8 mouse cellular contexts compared by ENCODE assay signal in genomic region chr2:27678331-27678730, GRCm38 (mm10). TPM values are rescaled to one million over a fixed set of nuclear protein-coding genes. Genes with fewer than 3 reads are reported as not detected.
A peak's percentile ranks its signal among the peaks of the same experiment; 100 is the strongest.
DNase-seq lines count a peak whose midpoint lies in the region; ATAC-seq and TF ChIP-seq lines count a peak whose summit lies in the region.

No protein-coding gene starts in this region.

- H3K9me3 ChIP-seq in ES-Bruce4 (replicated peaks; ENCODE audit: control insufficient read depth, insufficient read depth, low read length, poor library complexity, severe bottlenecking), result no peaks in the 10 kb centered on the region
- no peaks in the 10 kb centered on the region for H3K9me3 ChIP-seq in heart, postnatal 0 days (replicated peaks; ENCODE audit: control insufficient read depth, low read length)
- no peaks in the 10 kb centered on the region for H3K9me3 ChIP-seq in liver, postnatal 0 days (ENCODE audit: low read length)

- no peaks in the 10 kb centered on the region for H3K4me1 ChIP-seq in ES-Bruce4 (ENCODE audit: control insufficient read depth, insufficient read depth, low read length)
- H3K4me1 ChIP-seq in heart, postnatal 0 days (ENCODE audit: control insufficient read depth, insufficient read depth), result peaks cover 62% of the 10 kb centered on the region
- peaks cover 48% of the 10 kb centered on the region for H3K4me1 ChIP-seq in liver, postnatal 0 days (ENCODE audit: insufficient read depth)

- WGBS in heart, postnatal 0 days, result 20% methylated on average over 4 of the region's 4 CpGs
- 45% methylated on average over 4 of the region's 4 CpGs for WGBS in liver, postnatal 0 days (ENCODE audit: insufficient replicate concordance)

- no peak for ATAC-seq in heart, postnatal 0 days (ENCODE audit: insufficient read depth, low read depth)
- ATAC-seq in liver, postnatal 0 days, result no peak

- peak; percentile 3 for DNase-seq in gastrocnemius, postnatal 14 days
- DNase-seq in gastrocnemius, adult 18-20 months (ENCODE audit: low spot score), result no peak
- DNase-seq in heart, postnatal 0 days (ENCODE audit: low spot score), result no peak
- DNase-seq in liver, postnatal 0 days, result no peak
- DNase-seq in embryo, embryonic 10.5 days (ENCODE audit: low spot score), result no peak
- DNase-seq in ovary, postnatal 14 days (ENCODE audit: low spot score), result no peak
- no peak for DNase-seq in adrenal gland, adult 18-20 months (ENCODE audit: low spot score in 2 of 2)

- H3K4me3 ChIP-seq in ES-Bruce4 (ENCODE audit: low read depth, low read length), result peak overlapping the region; percentile 58; the same call in 1 of the 2 replicates
- peak overlapping the region; percentile 96 for H3K4me3 ChIP-seq in heart, postnatal 0 days (ENCODE audit: low read depth, low read length)
- peak overlapping the region; percentile 91 for H3K4me3 ChIP-seq in liver, postnatal 0 days (ENCODE audit: low read depth, low read length)

- H3K27me3 ChIP-seq in ES-Bruce4 (ENCODE audit: control insufficient read depth, insufficient read depth, low read length, poor library complexity, severe bottlenecking), result peaks cover 7% of the 10 kb centered on the region; the same call in 1 of the 2 replicates
- no peaks in the 10 kb centered on the region for H3K27me3 ChIP-seq in heart, postnatal 0 days (ENCODE audit: control insufficient read depth, insufficient read depth, low read length)
- no peaks in the 10 kb centered on the region for H3K27me3 ChIP-seq in liver, postnatal 0 days (ENCODE audit: insufficient read depth, low read length)

- no peak overlapping the region for H3K27ac ChIP-seq in ES-Bruce4 (ENCODE audit: insufficient read depth, low read length)
- peak overlapping the region; percentile 93 for H3K27ac ChIP-seq in heart, postnatal 0 days (ENCODE audit: low read depth)
- peak overlapping the region; percentile 99 for H3K27ac ChIP-seq in liver, postnatal 0 days (ENCODE audit: low read depth)

- intact Hi-C loops in gastrocnemius, postnatal 14 days (cut with DNase I; ENCODE audit: low total_unique reads), result loop anchor here (5.0 kb wide), 1 partner anchor 54 kb away; no protein-coding TSS in a partner anchor

- H3K4me2 ChIP-seq in heart, postnatal 0 days (ENCODE audit: low read depth, low read length), result peak overlapping the region; percentile 93
- peak overlapping the region; percentile 80 for H3K4me2 ChIP-seq in liver, postnatal 0 days (ENCODE audit: low read depth, low read length)

- H3K9ac ChIP-seq in ES-Bruce4 (ENCODE audit: low read depth, poor library complexity, severe bottlenecking), result peak overlapping the region; percentile 97
- H3K9ac ChIP-seq in heart, postnatal 0 days (replicated peaks; ENCODE audit: low read depth, low read length), result peak overlapping the region; percentile 95
- H3K9ac ChIP-seq in liver, postnatal 0 days (replicated peaks), result peak overlapping the region; percentile 89

- TF ChIP-seq POLR2A in ES-Bruce4 (IDR thresholded peaks at IDR 0.05; ENCODE audit: insufficient read depth, low read length), result no peak

- TF ChIP-seq CTCF in ES-Bruce4 (IDR thresholded peaks at IDR 0.05; ENCODE audit: low read depth, low read length), result no peak
- no peak for TF ChIP-seq CTCF in heart, postnatal 0 days (IDR thresholded peaks at IDR 0.05; ENCODE audit: low read depth)
- TF ChIP-seq CTCF in liver, postnatal 0 days (IDR thresholded peaks at IDR 0.05; ENCODE audit: low read depth), result no peak

- H3K36me3 ChIP-seq in ES-Bruce4 (ENCODE audit: control insufficient read depth, insufficient read depth, low read length, poor library complexity, severe bottlenecking), result no peaks in the 10 kb centered on the region
- H3K36me3 ChIP-seq in heart, postnatal 0 days (replicated peaks; ENCODE audit: control insufficient read depth, insufficient read depth, low read length), result no peaks in the 10 kb centered on the region
- H3K36me3 ChIP-seq in liver, postnatal 0 days (replicated peaks; ENCODE audit: insufficient read depth, low read length), result no peaks in the 10 kb centered on the region

- TF ChIP-seq EP300 in ES-Bruce4 (IDR thresholded peaks at IDR 0.05; ENCODE audit: insufficient read depth, low read depth, low read length), result no peak
- TF ChIP-seq EP300 in heart, postnatal 0 days (IDR thresholded peaks at IDR 0.05; ENCODE audit: low read depth), result no peak
- no peak for TF ChIP-seq EP300 in liver, postnatal 0 days (IDR thresholded peaks at IDR 0.05; ENCODE audit: low read depth)

RNA-seq across cellular contexts. Expression of gene Rxra, which starts 2.1 kb away (rescaled TPM):
- 10 to 100 TPM; 48.4 to 53.6 TPM for total RNA-seq in gastrocnemius, postnatal 14 days (2021)
- 100 to 1,000 TPM; 129 to 134 TPM for total RNA-seq in gastrocnemius, adult 18-20 months (2021)
- 10.0 and 12.7 TPM in 2 replicates for polyA plus RNA-seq in ES-Bruce4 (2011; ENCODE audit: insufficient read depth, insufficient read length, low read depth, missing spikeins)
- 56.9 and 81.7 TPM in 2 replicates for total RNA-seq in heart, postnatal 0 days (2014; rRNA removed; ENCODE audit: low replicate concordance)
- polyA plus RNA-seq in heart, postnatal 0 days (2015; fragmentation: Nextera tagmentation; extraction: Ambion mirVana), result 4.9 and 5.5 TPM in 2 replicates
- 13.3 and 13.9 TPM in 2 replicates for polyA plus RNA-seq in liver, postnatal 0 days (2015; fragmentation: Nextera tagmentation; extraction: Ambion mirVana)
- total RNA-seq in adrenal gland, adult 18-20 months (2021), result 10 to 100 TPM; 52.1 to 52.6 TPM
